Mouse (Mus musculus): ENCODE data around the gene Olfr510. TPM values are rescaled to one million over a fixed set of nuclear protein-coding genes. Genes with fewer than 3 reads are reported as not detected.

Gene Olfr510
- not detected in 2 replicates for polyA plus RNA-seq (2012; rRNA removed; ENCODE audit: low replicate concordance)

DNA sequence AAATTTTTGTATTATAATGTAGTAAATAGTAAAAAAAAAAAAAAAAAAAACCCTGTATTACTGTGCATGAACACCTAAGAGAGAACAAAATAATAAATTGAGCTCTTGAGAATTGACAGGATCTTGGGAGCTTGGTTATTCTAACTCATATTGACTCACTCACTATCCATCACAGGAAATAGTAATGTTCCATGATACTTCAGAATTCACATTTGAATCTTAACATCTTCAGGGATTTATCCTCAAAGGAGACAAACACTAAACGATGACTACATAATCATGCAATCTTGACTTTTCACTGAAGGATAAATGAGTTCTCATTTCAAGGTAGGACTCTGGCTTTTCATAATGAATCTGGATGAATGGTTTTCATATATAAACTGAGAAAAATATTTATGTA is at the start of gene Olfr510:
TSS of gene Olfr510 (plus strand) at position 301 of the 400 bp plus-strand sequence.

DNA sequence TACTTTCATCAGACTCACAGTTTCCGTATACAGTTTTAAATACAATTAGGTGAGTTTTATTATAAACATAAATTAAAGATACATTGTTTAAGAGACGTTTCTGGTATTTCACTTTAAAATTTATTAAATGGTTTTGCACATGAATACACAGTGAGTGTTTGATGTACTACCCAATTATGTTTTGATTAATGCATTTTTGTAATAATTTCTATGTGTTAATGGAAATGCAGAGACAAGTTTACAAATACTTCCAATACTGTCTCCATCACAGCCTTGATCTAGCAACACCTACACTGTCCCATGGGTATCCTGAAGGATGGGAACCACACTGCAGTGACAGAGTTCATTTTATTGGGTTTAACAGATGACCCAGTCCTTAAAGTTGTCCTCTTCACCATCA is 44.7 kb upstream of the Olfr510 start, which contains the start of gene Olfr507:
TSS of gene Olfr507 (plus strand) at position 301 of the 400 bp plus-strand sequence.

DNA sequence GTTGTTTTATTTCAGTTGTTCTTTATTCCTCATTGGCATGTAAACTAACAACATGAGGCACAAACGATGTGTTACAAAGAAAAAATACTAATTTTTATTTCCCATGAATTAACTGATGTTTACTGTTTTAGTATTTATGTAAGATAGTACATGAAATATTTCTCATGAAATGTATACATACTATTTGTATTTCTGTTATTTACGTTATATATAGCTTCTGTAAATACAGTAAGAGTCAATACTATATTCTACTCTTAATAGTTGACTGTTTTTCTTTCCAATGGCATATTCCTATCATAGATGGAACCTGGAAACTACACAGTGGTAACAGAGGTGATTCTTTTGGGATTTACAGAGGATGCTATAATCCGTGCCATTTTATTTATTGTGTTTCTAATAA is 36.5 kb upstream of the Olfr510 start, which contains the start of gene Olfr508:
TSS of gene Olfr508 (plus strand) at position 301 of the 400 bp plus-strand sequence.

DNA sequence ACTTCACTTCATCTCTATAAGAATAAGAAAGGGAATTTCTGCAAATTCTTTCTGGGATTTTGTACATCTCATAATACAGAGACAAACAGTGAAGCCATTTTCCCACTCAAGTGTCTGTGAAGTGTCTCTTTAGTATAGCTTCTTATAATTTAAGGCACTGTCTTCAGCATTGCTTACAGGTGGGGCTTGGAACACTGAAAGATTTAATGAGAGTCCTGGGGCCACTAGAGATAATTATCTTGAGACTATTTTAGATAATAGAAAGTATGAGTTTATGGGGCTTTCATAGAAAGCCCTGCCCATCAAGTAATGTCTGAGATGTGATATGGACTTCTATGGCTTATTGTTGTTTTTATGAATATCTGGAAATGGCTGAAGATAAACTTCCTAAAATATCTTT is 14.4 kb upstream of the Olfr510 start, which contains the start of gene Olfr509:
TSS of gene Olfr509 (minus strand) at position 101 of the 400 bp plus-strand sequence.

DNA sequence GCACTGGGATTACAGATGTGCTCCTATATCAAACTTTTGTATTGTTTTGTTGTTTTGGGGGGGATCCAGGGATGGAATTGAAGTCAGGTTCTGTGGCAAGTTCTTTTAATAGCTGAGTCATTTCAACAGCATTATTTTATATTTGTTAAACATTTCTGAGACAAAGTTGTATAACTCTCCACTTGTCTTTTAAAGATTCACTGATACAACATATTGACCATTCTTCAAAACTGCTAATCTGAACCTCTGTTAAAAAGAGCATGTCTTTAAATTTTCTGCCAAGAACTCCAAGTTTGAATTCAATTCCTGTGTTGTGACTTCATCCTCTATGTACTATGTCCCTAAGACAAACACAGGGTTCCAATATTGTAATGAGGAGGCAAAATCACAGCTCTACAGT is 46.8 kb downstream of the Olfr510 start, which contains the start of gene Olfr512:
TSS of gene Olfr512 (plus strand) at position 301 of the 400 bp plus-strand sequence.

Other genes with a start within 250 kb of the Olfr510 start
- not detected in 2 replicates for gene Olfr497, start 246.0 kb upstream of the Olfr510 start, polyA plus RNA-seq (2012; rRNA removed; ENCODE audit: low replicate concordance)
- gene Olfr498, start 201.1 kb upstream of the Olfr510 start, polyA plus RNA-seq (2012; rRNA removed; ENCODE audit: low replicate concordance) = not detected in 2 replicates
- not detected in 2 replicates for gene Olfr502, start 141.4 kb upstream of the Olfr510 start, polyA plus RNA-seq (2012; rRNA removed; ENCODE audit: low replicate concordance)
- gene Olfr503, start 121.9 kb upstream of the Olfr510 start, polyA plus RNA-seq (2012; rRNA removed; ENCODE audit: low replicate concordance) = not detected in 2 replicates
- not detected in 2 replicates for gene Olfr504, start 100.6 kb upstream of the Olfr510 start, polyA plus RNA-seq (2012; rRNA removed; ENCODE audit: low replicate concordance)
- gene Olfr506, start 55.6 kb upstream of the Olfr510 start, polyA plus RNA-seq (2012; rRNA removed; ENCODE audit: low replicate concordance) = not detected in 2 replicates
- gene Olfr507, start 44.6 kb upstream of the Olfr510 start, polyA plus RNA-seq (2012; rRNA removed; ENCODE audit: low replicate concordance) = not detected in 2 replicates
- not detected in 2 replicates for gene Olfr508, start 36.4 kb upstream of the Olfr510 start, polyA plus RNA-seq (2012; rRNA removed; ENCODE audit: low replicate concordance)
- gene Olfr509, start 14.5 kb upstream of the Olfr510 start, polyA plus RNA-seq (2012; rRNA removed; ENCODE audit: low replicate concordance) = 0.02 TPM in 1 of 2 replicates, not detected in the other
- gene Olfr512, start 46.9 kb downstream of the Olfr510 start, polyA plus RNA-seq (2012; rRNA removed; ENCODE audit: low replicate concordance) = not detected in 2 replicates
- gene Olfr513, start 84.6 kb downstream of the Olfr510 start, polyA plus RNA-seq (2012; rRNA removed; ENCODE audit: low replicate concordance) = not detected in 2 replicates
- not detected in 2 replicates for gene Olfr514, start 159.6 kb downstream of the Olfr510 start, polyA plus RNA-seq (2012; rRNA removed; ENCODE audit: low replicate concordance)
- gene Olfr516, start 184.1 kb downstream of the Olfr510 start, polyA plus RNA-seq (2012; rRNA removed; ENCODE audit: low replicate concordance) = not detected in 2 replicates
- gene Olfr517, start 206.0 kb downstream of the Olfr510 start, polyA plus RNA-seq (2012; rRNA removed; ENCODE audit: low replicate concordance) = not detected in 2 replicates
- not detected in 2 replicates for gene Olfr518, start 218.6 kb downstream of the Olfr510 start, polyA plus RNA-seq (2012; rRNA removed; ENCODE audit: low replicate concordance)
- not detected in 2 replicates for gene Olfr519, start 228.0 kb downstream of the Olfr510 start, polyA plus RNA-seq (2012; rRNA removed; ENCODE audit: low replicate concordance)

Measured in duodenum, adult 2 months (tissue).